Mouse (Mus musculus): ENCODE data around the gene Musk.
A peak's percentile ranks its signal among the peaks of the same experiment; 100 is the strongest.
"Not testable (repeated sequence)": the region's sequence is repeated elsewhere in the genome, so short reads cannot be mapped to it uniquely, and the experiment has no call there.

Gene Musk

DNA sequence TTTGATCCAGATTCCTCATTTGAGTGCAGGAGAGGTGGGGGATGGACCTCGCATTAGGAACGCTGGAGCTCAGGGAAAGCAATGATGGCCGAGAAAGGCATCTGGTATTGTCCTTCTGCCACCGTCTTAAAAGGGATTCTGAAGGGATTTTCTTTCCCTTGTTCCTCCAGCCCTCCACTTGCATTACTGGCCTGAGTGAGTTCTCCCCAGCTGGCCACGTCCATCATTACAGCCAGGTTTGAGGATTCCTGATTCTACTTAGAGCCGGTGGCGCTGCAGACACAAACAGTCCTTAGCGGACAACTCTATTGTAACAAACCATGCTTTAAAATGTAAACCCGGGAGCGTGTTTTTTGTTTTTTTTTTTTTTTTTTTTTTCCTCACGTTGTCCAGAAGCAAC is at the start of gene Musk:
Gene Musk, plus strand, starts transcription at position 274 of the 400 bp plus-strand sequence.
- DNase-seq (ENCODE audit: low spot score in 2 of 2): no peak

DNA sequence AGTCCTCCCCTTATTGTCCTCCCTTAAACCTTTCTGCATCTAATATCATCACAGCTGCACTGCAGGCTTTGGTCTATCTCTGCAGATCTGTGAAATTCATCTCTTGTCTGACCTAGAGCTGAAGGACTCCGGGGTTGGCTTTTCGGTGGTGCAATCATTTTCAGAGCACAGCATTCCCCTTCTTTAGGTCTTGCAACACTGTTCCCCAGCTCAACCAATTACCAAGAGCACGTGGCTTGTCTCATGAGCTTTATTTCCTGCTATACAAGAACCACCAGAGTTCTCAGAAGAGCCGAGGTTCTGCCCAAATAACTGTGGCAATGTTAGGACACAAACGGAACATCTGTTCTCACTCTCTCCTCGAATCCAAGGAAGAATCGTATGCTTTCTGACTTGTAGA is 45.3 kb upstream of the Musk start:
- no peak for DNase-seq (ENCODE audit: low spot score in 2 of 2)

DNA sequence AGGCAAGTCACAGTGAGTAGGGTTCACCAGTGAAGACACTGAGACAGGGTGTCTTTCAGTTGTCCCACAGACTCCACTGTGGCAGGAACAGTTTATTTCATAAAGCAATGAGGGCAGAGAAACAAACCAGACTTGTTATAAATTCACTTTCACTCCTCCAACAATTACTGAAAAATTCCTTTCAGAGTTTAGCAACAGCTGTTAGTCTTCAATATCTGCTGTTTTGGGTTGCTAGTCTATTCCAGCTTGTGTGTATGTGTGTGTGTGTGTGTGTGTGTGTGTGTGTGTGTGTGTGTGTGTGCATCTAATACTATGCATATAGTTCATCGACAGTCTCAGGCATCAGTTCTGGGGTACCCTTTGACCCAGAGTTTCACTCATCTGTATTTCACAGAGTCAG is 40.2 kb upstream of the Musk start:
- no peak for DNase-seq (ENCODE audit: low spot score in 2 of 2)

DNA sequence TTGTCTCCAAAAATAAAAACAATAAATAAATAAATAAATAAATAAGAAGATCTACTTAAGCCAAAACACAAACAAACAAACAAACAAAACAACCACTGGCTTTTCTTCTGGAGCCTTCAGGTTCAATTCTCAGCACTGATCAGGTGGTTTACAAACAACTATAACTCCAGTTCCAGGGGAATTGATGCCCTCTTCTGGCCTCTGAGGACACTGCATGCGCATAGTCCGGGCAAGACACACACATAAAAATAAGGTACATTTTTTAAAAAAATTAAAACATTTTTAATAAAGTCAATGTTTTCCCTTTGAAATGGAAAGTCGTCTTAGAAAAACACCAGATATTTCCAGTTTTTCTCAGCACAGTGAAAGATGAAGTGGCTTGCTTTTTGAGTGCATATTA is 33.4 kb upstream of the Musk start:
- no peak for DNase-seq (ENCODE audit: low spot score in 2 of 2)

DNA sequence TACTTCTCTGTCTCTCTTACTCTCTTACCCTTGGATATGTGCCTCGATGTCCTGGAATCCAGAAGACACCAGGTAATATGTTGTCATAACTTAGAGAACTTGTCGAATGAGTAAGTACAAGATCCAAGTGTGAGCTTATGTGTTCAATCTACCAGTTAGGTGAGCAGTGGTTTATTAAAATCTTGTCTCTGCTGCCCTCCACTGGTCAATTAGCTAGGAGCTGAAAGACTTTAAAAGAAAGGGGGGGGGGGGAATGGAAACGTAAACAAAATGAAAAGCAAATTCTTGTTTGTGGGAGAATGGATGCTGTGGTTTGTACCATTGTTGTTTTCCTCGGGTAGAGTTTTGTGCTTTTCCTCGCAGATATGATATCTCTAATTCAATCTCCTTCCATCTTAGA is 32.4 kb upstream of the Musk start:
- DNase-seq (ENCODE audit: low spot score in 2 of 2): no peak

DNA sequence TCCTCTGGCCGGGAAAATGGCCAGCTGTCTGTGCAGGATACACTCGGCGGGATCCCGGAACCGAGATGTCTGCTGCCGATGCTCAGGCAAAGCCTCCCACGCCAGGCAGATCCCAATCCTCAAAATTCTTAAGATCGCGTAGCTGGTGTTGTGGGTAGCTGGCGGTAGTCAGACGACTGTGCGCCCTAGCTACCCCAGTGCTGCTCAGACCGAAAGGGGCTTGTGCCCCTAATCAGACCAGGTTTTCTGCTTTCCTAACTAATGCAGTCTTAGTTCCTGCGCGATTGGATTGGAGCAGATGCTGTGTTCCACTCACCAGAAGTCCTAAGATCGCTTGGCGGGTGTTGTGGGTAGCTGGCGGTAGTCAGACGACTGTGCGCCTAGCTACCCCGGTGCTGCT is 25.0 kb upstream of the Musk start:
- DNase-seq (ENCODE audit: low spot score in 2 of 2): not testable (repeated sequence)

DNA sequence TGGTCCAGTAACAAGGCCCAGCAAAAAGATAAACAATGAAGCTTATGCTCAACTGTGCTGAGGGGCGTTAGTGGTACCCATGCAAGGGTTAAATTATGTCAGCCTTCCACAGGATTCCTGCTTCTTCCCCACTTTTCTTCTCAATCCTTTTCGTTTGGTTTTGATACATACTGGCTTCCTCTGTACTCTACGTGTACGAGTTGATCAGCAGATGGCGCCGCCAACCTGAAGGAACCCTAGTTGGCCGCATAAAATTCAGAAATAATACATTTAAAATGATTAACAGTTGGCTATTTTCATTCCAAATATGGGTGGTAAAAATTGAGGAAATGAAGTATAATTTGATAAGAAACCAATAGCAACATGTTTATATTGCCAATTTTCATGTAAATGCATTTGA is 19.5 kb upstream of the Musk start:
- DNase-seq (ENCODE audit: low spot score in 2 of 2): no peak

DNA sequence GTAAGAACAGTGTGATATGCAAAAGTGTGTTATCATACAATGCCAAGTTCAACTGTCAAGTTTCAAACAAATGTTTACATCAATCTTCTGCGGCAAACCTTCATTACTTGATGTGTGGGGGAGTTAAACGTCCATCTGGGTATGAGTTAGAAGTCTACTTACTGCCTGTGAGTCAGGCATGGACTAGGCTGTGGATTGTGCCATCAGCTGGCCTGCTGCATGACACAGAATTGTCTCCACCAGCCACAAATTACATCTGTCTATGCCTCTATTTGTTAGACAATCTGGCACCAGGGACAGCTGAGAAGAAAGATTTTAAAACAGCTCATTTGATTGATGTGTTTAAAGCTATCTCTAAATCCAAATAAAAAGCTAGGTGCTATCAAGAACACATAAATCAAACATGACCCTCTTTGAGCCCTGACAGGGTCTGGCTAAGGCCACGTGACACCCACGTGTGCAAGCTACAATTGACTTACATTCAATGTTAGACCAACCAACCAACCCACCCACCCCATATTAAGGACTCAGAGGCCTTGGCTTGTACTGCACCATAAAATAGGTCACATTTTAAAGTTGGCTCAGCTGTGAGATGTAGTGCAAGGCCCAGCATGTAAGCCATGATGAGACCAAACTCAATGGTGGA is 16.7 kb upstream of the Musk start:
- no peak for DNase-seq (ENCODE audit: low spot score in 2 of 2)

DNA sequence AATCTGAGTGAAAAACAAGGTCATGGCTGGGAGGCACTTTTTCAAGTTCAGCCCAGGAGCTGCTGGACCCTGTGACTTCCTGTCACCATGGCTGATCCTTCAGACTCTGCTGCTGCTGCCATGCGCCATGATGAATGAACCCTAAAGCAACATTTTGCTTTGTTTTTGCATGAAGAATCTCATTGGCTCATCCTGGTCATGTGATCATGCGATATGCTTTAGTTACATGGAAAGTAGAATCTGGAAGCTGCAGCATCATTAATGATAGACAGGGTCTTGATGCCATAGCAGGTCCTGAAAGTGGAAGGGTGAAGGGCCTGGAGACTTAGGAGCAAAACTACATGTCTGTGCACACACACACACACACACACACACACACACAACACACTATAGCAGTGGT is 15.8 kb upstream of the Musk start:
- no peak for DNase-seq (ENCODE audit: low spot score in 2 of 2)

DNA sequence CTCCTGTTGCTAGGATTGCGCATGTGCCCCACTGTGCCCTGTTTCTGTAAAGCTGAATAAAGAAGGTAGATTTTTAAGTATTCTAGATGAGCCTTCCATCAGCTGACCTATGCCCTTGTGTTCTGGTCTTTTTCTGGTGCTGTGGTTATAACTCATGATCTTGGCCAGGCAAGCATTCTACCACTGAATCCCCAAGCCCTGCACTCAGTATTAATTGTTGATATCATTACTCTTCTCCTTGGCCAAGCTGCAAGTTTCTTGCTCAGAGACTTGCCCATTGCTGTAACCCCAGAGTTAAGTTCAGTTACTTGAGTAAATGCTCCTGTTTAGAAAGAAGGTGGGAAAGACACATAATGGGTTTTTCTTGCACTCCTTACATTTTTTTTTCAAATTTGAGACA is 14.8 kb upstream of the Musk start:
- DNase-seq (ENCODE audit: low spot score in 2 of 2): no peak

DNA sequence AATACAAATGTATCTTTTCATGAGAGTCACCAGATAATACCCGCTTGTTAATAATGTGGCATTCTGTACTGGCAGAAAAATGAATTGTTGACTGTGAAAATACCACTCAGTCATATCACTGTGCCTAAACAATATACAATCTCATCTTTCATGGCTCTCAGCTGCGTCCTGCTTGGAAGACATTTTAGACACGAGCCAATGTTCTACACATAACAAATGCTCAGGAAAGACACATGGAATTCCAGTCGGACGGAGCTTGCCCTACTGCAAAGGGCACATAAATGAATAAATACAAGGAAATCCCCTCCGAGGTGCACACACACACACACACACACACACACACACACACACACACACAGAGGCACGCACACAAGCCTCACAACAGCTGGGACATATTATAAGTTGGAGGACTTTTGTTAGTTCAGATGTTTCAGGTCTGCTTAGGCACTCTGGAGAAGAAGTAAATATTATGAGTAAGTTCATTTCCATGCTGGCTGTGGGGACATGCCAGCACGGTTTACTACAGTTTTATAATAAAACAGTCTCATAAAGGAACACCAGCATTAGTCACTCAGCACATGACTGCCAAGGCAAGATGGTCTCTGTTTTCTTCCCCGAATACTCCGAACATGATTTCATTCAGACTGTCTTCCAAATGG is 14.1 kb upstream of the Musk start:
- peak in 1 of 2 experiments; percentile 49 for DNase-seq (ENCODE audit: low spot score in 2 of 2)

DNA sequence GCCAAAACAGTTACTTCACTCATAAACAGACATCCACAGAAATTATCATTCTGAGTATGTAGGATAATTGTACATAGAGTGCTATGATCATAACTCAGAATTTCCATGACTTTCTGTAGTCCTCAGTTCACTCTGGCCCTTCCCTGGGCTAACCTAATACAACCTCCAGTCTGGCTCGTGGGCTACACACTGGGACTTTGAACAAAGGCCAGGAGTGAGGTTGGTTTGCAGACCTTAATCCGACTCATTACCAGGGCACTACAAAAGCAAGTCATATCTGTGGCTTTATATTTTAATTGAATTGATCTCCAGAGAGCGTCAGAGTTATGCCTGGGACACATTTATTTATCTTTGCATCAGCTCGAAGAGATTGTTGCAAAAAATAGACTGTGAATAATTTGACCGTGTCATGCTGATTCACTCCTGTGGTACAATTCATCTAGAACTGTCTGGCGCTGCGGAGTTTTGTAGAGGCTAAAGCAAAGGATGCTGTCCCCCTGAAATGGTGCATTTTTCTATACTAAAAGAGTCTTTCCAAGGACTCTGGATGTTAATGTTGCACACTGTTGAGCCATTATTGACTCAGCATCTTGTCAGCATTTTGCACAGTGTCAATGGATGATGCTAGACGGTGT is 10.4 kb upstream of the Musk start:
- DNase-seq (ENCODE audit: low spot score in 2 of 2): no peak

DNA sequence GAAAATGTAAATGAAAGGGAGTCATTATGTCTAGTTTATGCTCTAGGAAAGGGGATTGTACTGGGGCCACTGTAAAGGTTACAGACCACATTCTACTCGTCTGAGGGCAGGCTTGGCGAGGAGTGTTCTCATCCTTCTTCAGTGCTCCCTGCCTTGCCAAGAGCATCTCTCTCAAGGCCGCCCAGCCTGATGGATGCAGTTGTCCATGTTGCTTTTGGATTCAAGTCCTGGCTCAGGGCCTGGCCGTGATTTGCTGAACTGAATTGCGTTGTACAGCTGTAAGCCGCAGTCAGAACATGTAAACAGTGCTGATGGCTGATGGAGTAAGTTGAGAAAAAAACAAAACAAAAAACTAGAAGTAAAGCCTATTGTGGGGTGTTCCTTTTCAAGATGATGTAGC is 7.4 kb upstream of the Musk start:
- peak in 1 of 2 experiments; percentile 72 for DNase-seq (ENCODE audit: low spot score in 2 of 2)

DNA sequence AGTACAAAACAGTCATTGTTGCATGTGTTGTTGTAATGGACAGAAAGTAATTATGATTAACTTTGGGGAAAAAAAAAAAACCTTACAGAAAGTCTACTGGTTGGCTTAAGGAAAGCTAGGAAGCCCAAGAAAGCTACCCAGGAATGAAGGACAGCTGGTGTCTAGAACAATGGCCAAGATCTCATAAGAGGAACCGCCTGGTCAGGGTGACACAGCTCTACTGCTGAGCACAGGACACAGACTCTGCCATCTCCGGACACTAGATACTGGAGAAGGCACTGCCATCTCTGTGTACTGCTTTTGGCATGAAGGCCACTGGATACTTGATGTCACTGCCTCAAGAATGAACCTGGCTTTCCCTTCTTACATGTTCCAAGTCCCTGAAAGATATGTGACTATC is 5.6 kb upstream of the Musk start:
- DNase-seq (ENCODE audit: low spot score in 2 of 2): no peak

DNA sequence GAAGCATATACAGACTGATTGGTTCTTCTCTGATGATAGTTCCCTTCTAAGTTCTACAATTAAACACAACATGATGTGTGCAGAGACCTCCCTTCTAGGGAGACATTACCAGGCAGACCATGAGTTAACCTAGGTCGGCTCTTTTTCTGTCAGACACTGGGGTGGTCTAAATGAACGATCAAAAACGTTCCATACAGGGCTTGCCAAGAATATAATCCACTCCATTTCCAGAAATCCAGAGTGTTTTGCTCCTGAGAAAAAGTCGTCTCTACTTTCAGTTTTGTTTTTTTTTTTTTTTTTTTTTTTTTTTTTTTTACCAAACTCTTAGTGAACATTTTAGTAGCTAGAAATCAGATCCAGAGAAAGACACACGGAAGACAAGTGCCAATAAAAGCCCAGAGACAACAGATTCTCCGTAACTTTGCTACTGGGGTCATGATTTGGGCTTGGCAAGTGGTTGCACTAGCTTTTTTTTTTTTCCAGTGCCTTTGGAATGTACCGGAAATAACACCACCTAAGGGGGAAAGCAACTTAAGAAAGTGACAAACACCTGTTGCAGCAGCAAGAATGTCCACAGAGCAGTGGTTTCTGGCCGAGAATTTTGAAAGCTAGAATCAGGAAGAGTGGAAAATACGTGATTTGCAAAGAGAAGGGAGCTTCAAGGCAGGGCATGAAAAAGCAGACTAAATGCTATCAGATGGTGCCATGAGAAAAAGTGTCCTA is 769 bp downstream of the Musk start:
- DNase-seq (ENCODE audit: low spot score in 2 of 2): no peak

DNA sequence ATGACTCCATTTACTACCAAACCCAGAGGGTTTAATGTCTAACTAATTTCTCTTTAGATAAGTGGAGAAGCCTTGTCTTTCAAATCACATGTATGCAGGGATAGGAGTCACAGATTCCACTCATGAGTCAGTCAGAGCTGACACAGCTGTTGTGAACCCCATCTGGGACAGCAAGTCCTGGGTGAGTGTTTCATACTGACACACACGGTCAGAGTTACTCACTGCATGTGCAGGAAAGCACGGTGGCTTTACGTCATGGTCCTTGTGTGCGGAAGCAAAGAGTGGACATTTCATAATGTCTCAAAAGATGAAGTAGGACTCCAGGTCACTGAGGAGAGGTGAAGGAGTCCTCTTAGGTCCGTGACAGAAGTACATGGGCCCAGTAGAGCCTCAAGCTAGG is 3.0 kb downstream of the Musk start:
- no peak for DNase-seq (ENCODE audit: low spot score in 2 of 2)

DNA sequence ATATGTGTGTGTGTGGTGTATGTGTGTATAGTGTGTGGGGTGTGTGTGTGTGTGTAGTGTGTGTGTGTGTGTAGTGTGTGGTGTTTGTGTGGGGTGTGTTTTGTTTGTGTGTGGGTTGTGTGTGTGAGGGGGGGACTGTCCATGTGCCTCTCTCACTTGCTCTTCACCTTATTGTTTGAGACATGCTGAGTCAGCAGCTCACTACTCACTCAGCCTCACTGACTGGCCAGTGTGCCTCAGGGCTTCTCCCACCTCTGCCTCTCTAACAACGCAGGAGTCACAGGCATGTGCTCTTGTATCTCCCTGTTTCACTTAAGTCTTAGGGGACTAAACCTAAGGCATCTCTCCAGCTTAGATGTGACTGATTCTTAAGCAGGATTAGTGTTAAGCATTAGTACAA is 6.1 kb downstream of the Musk start:
- no peak for DNase-seq (ENCODE audit: low spot score in 2 of 2)

DNA sequence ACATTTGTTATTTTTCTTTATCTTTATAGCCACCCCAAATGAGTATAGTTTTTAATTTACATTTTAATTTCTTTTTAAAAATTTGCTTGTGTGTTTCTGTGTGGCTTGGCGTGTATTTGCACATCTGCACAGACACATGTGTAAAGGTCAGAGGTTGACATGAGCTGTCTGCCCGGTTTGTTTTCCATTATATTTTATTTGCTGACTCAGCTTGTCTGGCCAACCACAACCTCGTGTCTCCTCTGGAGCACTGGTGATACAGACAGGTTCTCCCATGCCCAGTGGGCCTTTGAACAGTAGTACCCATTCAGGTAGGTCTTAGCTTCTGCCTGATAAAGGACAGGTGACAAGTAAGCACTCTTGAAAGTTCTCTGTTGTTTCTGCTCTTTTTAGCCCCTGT is 7.3 kb downstream of the Musk start:
- no peak for DNase-seq (ENCODE audit: low spot score in 2 of 2)

DNA sequence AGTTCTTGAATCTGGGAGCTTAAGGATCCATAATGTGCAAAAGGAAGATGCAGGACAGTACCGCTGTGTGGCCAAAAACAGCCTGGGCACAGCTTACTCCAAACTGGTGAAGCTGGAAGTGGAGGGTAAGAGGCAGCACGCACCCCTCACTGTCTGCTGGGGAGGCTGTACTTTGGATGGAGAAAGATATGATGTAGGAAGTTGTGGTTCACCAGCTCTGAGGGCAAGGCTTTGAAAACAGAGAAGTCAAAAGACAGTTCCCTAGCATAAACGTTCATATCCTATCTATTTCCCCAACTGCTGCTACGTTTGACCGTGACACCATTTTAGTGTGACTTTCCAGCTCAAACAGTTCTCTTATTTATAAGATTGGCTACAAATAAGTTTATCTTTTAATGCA is 18.1 kb downstream of the Musk start:
- DNase-seq (ENCODE audit: low spot score in 2 of 2): no peak

DNA sequence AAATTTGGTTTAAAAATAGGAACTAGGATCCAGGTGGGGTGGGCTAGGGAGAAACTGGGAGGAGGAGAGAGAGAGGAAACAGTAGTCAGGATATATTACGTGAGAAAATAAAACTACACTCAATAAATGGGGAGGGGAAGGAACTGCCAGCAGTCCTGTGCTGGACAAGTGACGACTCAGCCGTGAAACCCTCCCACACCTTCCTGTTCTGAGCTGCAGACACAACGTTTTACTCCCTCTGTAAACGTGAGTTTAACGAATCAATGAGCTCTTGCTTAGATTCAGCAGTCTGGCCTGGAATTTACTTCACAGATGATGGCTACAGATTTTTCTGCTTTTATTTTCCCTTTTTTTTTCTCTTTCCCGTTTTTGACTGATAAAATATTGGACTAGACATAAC is 18.8 kb downstream of the Musk start:
- no peak for DNase-seq (ENCODE audit: low spot score in 2 of 2)

DNA sequence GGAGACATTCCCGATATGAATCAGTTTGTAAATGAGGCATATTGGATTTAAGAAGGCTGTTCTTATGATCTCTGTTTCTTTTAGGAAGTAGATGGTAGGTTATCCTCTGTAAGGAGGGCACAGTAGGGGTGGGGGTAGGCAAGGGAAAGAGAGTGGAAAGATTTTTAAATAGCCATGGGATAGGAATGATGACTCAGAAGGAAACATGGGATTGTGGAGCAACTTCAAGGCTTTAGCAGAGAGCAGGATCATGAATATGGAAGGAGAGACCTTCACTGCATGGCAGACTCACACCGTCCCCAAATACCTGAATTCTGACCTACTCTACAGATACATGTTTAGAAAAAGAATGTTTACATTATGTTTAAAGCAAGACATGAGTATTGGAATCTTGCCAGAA is 21.7 kb downstream of the Musk start:
- no peak for DNase-seq (ENCODE audit: low spot score in 2 of 2)

DNA sequence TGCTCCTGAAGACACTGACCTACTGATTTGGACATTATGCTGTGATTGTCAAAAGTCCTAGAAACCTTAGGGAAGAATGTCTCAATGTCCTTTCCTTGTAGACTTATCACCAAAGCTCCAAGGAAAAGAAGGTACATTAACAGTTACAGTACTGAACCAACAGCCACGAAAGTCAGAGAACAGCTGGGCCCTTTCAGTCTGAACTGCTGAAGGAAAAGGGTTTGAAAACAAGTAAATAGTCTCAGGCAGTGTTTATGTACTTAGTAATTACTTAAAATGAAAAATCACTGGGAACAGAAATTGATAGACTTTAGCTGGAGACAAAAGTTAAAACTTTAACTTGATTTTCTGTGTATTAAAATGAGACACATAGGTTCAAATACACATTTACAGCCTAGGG is 27.6 kb downstream of the Musk start:
- no peak for DNase-seq (ENCODE audit: low spot score in 2 of 2)
